Mouse (Mus musculus): Measurements from ENCODE around the gene Snx13. TPM values are rescaled to one million over a fixed set of nuclear protein-coding genes. Genes with fewer than 3 reads are reported as not detected.

The Snx13 gene
- polyA plus RNA-seq, 1 experiment from 2014 or later = 21.8 TPM

- 37% methylated on average over 14 of the region's 14 CpGs for WGBS
- H3K36me3 ChIP-seq (ENCODE audit: control insufficient read depth, insufficient read depth, low read length) = no peaks in the 10 kb centered on the region
- H3K4me3 ChIP-seq (ENCODE audit: low read depth, low read length) = no peak overlapping the region
- no peaks in the 10 kb centered on the region for H3K4me1 ChIP-seq (replicated peaks; ENCODE audit: control insufficient read depth, insufficient read depth, low read length)
- H3K27ac ChIP-seq (ENCODE audit: low read depth, low read length) = no peak overlapping the region
- H3K4me2 ChIP-seq (replicated peaks; ENCODE audit: low read depth, low read length) = no peak overlapping the region
- no peaks in the 10 kb centered on the region for H3K9me3 ChIP-seq (ENCODE audit: control insufficient read depth, low read length)
- ATAC-seq (ENCODE audit: low FRiP score) (no peak), DNase-seq (ENCODE audit: low spot score) (no peak)
- H3K9ac ChIP-seq (ENCODE audit: low read depth, low read length) = no peak overlapping the region
- no peaks in the 10 kb centered on the region for H3K27me3 ChIP-seq (ENCODE audit: control insufficient read depth, insufficient read depth, low read length)
Measured at GRCm38 (mm10) chr12:35038668-35039570, 8.1 kb upstream of the Snx13 start.

GRCm38 (mm10) chr12:35039571-35039936 is 7.4 kb upstream of the Snx13 start:
- H3K4me2 ChIP-seq (replicated peaks; ENCODE audit: low read depth, low read length) = no peak overlapping the region
- no peaks in the 10 kb centered on the region for H3K36me3 ChIP-seq (ENCODE audit: control insufficient read depth, insufficient read depth, low read length)
- ATAC-seq (ENCODE audit: low FRiP score) = no peak
- H3K27me3 ChIP-seq (ENCODE audit: control insufficient read depth, insufficient read depth, low read length) = no peaks in the 10 kb centered on the region
- DNase-seq (ENCODE audit: low spot score) = no peak
- no peak overlapping the region for H3K9ac ChIP-seq (ENCODE audit: low read depth, low read length)
- 83% methylated on average over 5 of the region's 5 CpGs for WGBS
- no peak overlapping the region for H3K27ac ChIP-seq (ENCODE audit: low read depth, low read length)
- no peaks in the 10 kb centered on the region for H3K4me1 ChIP-seq (replicated peaks; ENCODE audit: control insufficient read depth, insufficient read depth, low read length)
- no peaks in the 10 kb centered on the region for H3K9me3 ChIP-seq (ENCODE audit: control insufficient read depth, low read length)
- no peak overlapping the region for H3K4me3 ChIP-seq (ENCODE audit: low read depth, low read length)

GRCm38 (mm10) chr12:35041964-35042363 is 5.0 kb upstream of the Snx13 start:
- 75% methylated on average over 8 of the region's 8 CpGs for WGBS
- Histone ChIP-seq H3K4me2 (replicated peaks; ENCODE audit: low read depth, low read length) (no peak overlapping the region), H3K36me3 (ENCODE audit: control insufficient read depth, insufficient read depth, low read length) (no peaks in the 10 kb centered on the region), H3K27me3 (ENCODE audit: control insufficient read depth, insufficient read depth, low read length) (no peaks in the 10 kb centered on the region), H3K9me3 (ENCODE audit: control insufficient read depth, low read length) (no peaks in the 10 kb centered on the region), H3K4me3 (ENCODE audit: low read depth, low read length) (no peak overlapping the region), H3K27ac (ENCODE audit: low read depth, low read length) (no peak overlapping the region), H3K4me1 (replicated peaks; ENCODE audit: control insufficient read depth, insufficient read depth, low read length) (no peaks in the 10 kb centered on the region), H3K9ac (ENCODE audit: low read depth, low read length) (no peak overlapping the region)
- ATAC-seq (ENCODE audit: low FRiP score) = no peak
- DNase-seq (ENCODE audit: low spot score) = no peak

- Histone ChIP-seq H3K4me2 (replicated peaks; ENCODE audit: low read depth, low read length) (peak overlapping the region; percentile 72), H3K9me3 (ENCODE audit: control insufficient read depth, low read length) (no peaks in the 10 kb centered on the region), H3K27me3 (ENCODE audit: control insufficient read depth, insufficient read depth, low read length) (no peaks in the 10 kb centered on the region), H3K4me3 (ENCODE audit: low read depth, low read length) (peak overlapping the region; percentile 95), H3K4me1 (replicated peaks; ENCODE audit: control insufficient read depth, insufficient read depth, low read length) (no peaks in the 10 kb centered on the region; the same call in 1 of the 2 replicates), H3K36me3 (ENCODE audit: control insufficient read depth, insufficient read depth, low read length) (no peaks in the 10 kb centered on the region), H3K9ac (ENCODE audit: low read depth, low read length) (peak overlapping the region; percentile 93), H3K27ac (ENCODE audit: low read depth, low read length) (peak overlapping the region; percentile 91)
- WGBS = 1% methylated on average over 36 of the region's 36 CpGs
- ATAC-seq (ENCODE audit: low FRiP score) = peak; percentile 81
- DNase-seq (ENCODE audit: low spot score) = no peak
Measured at GRCm38 (mm10) chr12:35046310-35046998, 532 bp upstream of the Snx13 start.

- no peaks in the 10 kb centered on the region for H3K27me3 ChIP-seq (ENCODE audit: control insufficient read depth, insufficient read depth, low read length)
- DNase-seq (ENCODE audit: low spot score) = peak; percentile 63
- peak overlapping the region; percentile 72 for H3K4me2 ChIP-seq (replicated peaks; ENCODE audit: low read depth, low read length)
- under 1% methylated on average over 48 of the region's 65 CpGs for WGBS
- peak; percentile 79 for ATAC-seq (ENCODE audit: low FRiP score)
- H3K36me3 ChIP-seq (ENCODE audit: control insufficient read depth, insufficient read depth, low read length) = no peaks in the 10 kb centered on the region
- no peaks in the 10 kb centered on the region for H3K9me3 ChIP-seq (ENCODE audit: control insufficient read depth, low read length)
- peak overlapping the region; percentile 93 for H3K9ac ChIP-seq (ENCODE audit: low read depth, low read length)
- H3K4me1 ChIP-seq (replicated peaks; ENCODE audit: control insufficient read depth, insufficient read depth, low read length) = no peaks in the 10 kb centered on the region; the same call in 1 of the 2 replicates
- H3K27ac ChIP-seq (ENCODE audit: low read depth, low read length) = peak overlapping the region; percentile 91
- H3K4me3 ChIP-seq (ENCODE audit: low read depth, low read length) = peak overlapping the region; percentile 95
Measured at GRCm38 (mm10) chr12:35047320-35048225, 587 bp downstream of the Snx13 start.

- Histone ChIP-seq H3K9ac (ENCODE audit: low read depth, low read length) (no peak overlapping the region), H3K4me1 (replicated peaks; ENCODE audit: control insufficient read depth, insufficient read depth, low read length) (no peaks in the 10 kb centered on the region; the same call in 1 of the 2 replicates), H3K4me2 (replicated peaks; ENCODE audit: low read depth, low read length) (no peak overlapping the region), H3K27ac (ENCODE audit: low read depth, low read length) (no peak overlapping the region), H3K9me3 (ENCODE audit: control insufficient read depth, low read length) (no peaks in the 10 kb centered on the region), H3K4me3 (ENCODE audit: low read depth, low read length) (no peak overlapping the region), H3K36me3 (ENCODE audit: control insufficient read depth, insufficient read depth, low read length) (no peaks in the 10 kb centered on the region), H3K27me3 (ENCODE audit: control insufficient read depth, insufficient read depth, low read length) (no peaks in the 10 kb centered on the region)
- ATAC-seq (ENCODE audit: low FRiP score) (no peak), DNase-seq (ENCODE audit: low spot score) (no peak)
- 88% methylated on average over 3 of the region's 3 CpGs for WGBS
Measured at GRCm38 (mm10) chr12:35048891-35049290, 1.9 kb downstream of the Snx13 start.

- WGBS = 91% methylated on average over 3 of the region's 3 CpGs
- H3K27ac ChIP-seq (ENCODE audit: low read depth, low read length) = no peak overlapping the region
- DNase-seq (ENCODE audit: low spot score) (no peak), ATAC-seq (ENCODE audit: low FRiP score) (no peak)
- H3K9ac ChIP-seq (ENCODE audit: low read depth, low read length) = no peak overlapping the region
- no peaks in the 10 kb centered on the region for H3K36me3 ChIP-seq (ENCODE audit: control insufficient read depth, insufficient read depth, low read length)
- no peak overlapping the region for H3K4me2 ChIP-seq (replicated peaks; ENCODE audit: low read depth, low read length)
- H3K4me1 ChIP-seq (replicated peaks; ENCODE audit: control insufficient read depth, insufficient read depth, low read length) = no peaks in the 10 kb centered on the region; the same call in 1 of the 2 replicates
- H3K9me3 ChIP-seq (ENCODE audit: control insufficient read depth, low read length) = no peaks in the 10 kb centered on the region
- no peak overlapping the region for H3K4me3 ChIP-seq (ENCODE audit: low read depth, low read length)
- no peaks in the 10 kb centered on the region for H3K27me3 ChIP-seq (ENCODE audit: control insufficient read depth, insufficient read depth, low read length)
Measured at GRCm38 (mm10) chr12:35050501-35050900, 3.5 kb downstream of the Snx13 start.

GRCm38 (mm10) chr12:35050964-35051758 is 4.2 kb downstream of the Snx13 start:
- H3K4me1 ChIP-seq (replicated peaks; ENCODE audit: control insufficient read depth, insufficient read depth, low read length) = no peaks in the 10 kb centered on the region; the same call in 1 of the 2 replicates
- DNase-seq (ENCODE audit: low spot score) (no peak), ATAC-seq (ENCODE audit: low FRiP score) (no peak)
- no peaks in the 10 kb centered on the region for H3K9me3 ChIP-seq (ENCODE audit: control insufficient read depth, low read length)
- H3K4me3 ChIP-seq (ENCODE audit: low read depth, low read length) = no peak overlapping the region
- H3K27ac ChIP-seq (ENCODE audit: low read depth, low read length) = no peak overlapping the region
- H3K4me2 ChIP-seq (replicated peaks; ENCODE audit: low read depth, low read length) = no peak overlapping the region
- no peaks in the 10 kb centered on the region for H3K36me3 ChIP-seq (ENCODE audit: control insufficient read depth, insufficient read depth, low read length)
- H3K9ac ChIP-seq (ENCODE audit: low read depth, low read length) = no peak overlapping the region
- no peaks in the 10 kb centered on the region for H3K27me3 ChIP-seq (ENCODE audit: control insufficient read depth, insufficient read depth, low read length)
- WGBS = 74% methylated on average over 7 of the region's 7 CpGs
